Mouse (Mus musculus) ovary, postnatal 36 days (tissue): ENCODE measurements at regions not wholly inside any gene's neighbourhood (a gene's known extent, or its start where the extent isn't known, plus 50 kb on each side); places are given as distances from the start of the nearest gene placed in this dataset.

Experiments
- DNase-seq: peaks from one replicate; pipeline ENCODE4 v3.0.0; 2022; ENCODE audit warnings: low spot score, mixed read lengths

DNA sequence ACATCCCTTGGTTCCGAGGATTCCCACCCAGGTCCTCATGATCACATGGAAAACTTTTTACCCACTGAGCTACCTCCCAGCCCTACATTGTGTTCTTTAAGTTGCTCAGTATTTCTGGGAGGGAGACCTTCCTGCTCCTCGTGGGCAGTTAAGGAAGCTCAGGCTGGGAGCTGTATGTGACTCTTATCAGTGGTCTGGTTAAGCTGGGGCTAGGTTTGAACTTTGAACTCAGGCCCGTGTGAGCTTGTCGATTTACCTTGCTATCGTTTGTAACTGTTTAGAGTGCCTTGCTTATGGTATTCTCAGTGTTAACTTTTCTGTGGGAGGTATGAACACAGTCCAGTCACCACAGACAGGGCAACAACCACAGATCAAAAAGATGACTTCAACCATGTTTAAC, 68.4 kb upstream of the Tpm1 start:
- DNase-seq = no peak

DNA sequence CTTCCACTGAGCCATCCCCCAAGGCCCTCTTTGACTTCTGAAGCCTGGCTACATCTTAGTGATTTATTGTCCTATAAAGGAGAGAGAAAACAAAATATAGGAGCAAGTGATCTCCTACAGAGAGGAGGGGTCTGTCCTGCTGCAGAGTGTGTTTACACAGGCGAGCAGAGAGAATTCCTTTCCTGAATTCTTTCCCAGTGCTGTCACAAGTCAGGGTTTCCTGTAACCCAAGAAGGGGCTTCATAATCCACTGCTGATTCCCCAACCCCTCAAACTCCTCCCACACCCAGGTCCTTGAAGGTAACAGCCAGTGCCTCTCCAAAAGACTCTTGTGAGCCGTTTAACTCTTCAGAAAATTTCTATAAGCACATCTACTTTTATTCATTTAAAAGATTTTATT, 66.8 kb upstream of the Tpm1 start:
- DNase-seq = no peak

DNA sequence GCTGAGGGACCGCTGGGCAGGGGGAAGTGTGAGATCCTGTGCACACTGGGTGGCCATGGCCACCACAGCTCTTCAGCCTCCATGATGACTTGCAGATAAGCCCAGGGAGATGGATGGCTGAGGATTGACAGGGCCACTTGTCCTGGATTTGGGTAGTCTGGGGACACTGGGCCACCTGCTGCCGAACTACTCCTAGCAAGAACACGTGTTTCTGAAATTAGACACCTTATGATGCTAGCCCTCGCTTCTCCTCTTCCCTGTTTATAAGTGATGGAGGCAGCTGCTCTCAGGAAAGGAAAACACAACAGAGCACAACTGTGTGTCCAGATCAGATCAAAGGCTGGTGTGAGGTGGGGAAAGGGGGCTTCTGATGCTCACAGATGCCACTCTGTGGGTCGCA, 64.9 kb upstream of the Tpm1 start:
- DNase-seq = no peak

DNA sequence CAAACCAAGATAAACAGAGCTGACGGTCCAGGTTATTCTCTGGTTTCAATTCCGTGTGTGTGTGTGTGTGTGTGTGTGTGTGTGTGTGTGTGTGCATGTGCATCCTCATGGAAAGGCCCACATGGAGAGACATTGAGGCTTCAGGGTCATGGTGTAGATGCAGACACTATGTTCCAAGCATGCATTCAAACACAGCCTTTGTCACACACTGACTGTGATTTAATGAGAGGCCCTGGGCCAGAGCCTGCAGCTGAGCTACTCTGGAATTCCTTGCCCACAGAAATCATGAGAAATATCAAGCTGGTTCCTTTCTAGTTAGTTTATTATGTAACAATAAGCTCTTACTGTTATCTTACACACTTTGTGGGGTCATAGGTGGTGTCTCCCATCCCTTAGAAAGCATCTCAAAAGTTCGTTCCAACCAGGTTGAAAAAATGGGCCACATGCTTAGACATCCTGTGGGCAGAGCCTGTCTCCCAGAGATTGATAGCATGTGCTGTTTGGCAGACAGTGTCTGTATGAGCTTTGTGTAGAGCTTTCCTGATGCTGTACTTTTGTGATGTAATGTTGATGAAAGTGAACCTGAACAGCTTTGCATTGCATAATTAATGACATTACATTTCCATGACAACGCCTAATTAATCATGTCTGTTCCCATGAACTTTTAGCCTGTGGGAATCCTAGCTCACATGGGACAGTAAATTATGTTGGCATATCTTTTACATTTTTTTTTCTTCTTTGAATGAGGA, 62.8 kb upstream of the Tpm1 start:
- no peak for DNase-seq

DNA sequence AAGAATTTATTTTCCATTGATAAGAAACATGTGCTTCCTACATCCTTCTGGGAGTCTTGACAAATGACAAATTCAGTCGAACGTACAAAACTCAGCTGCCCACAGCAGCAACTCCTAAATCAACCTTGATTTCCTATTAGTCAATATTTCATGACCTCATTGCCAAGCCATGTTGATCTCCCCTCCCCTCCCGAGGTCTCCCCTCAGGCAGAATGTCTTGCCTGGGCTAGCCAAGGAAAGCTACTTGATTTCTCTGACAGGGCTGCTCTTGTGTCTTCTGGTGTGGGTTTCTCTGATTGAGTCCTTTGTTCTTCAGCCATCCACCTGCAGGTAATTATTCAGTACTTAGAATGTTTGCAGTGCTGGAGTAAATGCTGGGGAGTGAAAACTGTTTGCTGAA, 58.7 kb upstream of the Tpm1 start:
- DNase-seq = no peak

DNA sequence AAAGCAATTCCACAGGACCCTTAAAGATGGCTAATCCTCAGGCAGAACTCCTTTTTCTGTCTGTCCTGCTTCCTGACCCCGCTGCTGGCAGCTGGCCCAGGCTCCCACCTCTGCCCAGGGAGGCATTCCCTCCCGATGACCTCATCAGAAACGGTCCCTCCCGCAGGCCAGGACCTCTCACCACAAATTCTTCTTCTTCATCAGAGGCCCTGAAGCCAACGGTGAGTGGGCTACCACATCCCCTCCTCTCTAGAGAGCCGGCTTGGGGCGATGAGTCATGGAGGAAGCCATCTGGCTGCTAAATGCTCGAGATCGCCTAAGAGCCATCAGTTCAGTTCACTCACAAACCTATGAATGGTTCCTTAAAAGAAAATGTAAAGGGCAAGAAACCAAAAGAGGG, 56.7 kb upstream of the Tpm1 start:
- no peak for DNase-seq

DNA sequence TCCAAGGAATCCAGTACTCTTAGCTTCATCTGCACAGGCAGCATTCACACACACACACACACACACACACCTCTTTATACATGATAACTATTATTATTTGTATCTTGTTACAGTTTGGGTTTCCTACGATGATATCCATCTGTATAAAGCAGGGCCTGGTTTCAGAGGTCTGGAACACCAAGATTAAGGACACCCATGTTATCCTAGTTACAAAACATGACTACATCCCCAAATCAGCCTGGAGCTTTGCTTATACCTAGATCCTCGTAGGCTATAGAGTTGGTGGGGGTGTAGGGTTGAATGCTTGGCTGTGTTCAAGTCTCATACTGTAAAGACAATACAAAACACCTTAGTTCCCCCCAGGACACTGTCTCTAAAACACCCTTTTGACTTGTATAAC, 56.0 kb upstream of the Tpm1 start:
- DNase-seq = no peak

DNA sequence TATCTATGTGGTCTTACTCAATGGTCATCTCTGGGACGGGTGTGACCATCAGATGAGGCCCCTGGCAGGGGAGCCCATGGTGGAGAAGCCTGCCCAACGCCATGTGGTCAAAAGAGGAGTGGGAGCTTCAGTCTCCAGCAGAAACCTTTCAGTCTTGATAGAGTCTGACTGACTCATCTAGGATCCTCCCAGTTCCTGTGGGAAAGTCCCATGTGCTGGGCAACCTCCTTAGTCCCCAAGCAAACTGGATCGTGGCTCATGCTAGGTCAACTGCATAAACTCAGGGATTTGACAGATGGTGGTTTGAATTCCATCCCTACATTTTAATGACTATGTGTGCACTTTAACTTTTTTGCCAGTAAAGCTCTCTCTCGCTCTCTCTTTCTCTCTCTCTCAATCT, 55.4 kb upstream of the Tpm1 start:
- no peak for DNase-seq

DNA sequence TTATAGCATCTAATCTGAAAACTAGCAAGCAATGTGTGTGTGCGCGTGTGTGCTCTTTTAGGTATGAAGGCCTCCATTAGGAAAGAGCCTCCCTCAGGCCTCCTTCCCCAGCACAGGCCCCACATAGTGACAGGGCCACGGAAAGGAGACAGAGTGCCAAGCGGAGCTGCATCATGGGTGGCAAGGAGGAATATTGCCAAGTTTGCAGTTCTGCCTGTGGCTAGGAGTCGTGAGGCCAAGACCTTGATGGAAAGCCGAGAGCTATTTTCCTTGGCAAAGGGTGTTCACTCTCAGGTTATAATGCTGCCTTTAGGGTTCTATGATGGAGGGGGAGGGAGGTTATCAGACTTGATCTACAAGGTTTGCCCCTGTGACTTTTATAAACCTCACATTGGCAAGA, 53.4 kb upstream of the Tpm1 start:
- no peak for DNase-seq

DNA sequence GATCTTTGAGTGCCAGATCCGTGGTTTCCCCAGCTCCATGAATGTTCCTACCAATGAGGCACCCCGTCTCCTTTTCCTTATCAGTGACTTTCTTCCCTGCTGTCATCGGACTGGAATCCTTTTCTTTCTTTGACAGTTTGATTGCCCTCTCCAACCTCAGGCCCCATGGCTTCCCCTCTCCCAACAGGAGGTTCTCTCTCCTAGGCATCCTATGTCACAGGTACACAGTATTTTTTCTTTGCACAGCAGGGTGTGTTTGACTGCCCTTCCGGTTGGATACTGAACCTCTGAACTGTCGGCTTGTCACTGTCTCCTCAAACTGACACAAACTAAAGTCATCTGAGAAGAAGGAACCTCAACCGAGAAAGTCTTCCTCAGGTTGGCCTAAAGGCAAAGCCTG, 50.3 kb upstream of the Tpm1 start:
- no peak for DNase-seq
